Mouse (Mus musculus) embryonic fibroblast, embryonic 13.5 days (primary cell): ENCODE results near the gene Mab21l3.

Experiments
- CTCF ChIP-seq: IDR thresholded peaks from 2 replicates; pipeline ENCODE4 v1.5.1; 2011; ENCODE audit warnings: mild to moderate bottlenecking, control low read depth, low read length, moderate library complexity, borderline replicate concordance; ENCODE audit not compliant: insufficient read depth
- POLR2A ChIP-seq: IDR thresholded peaks from 2 replicates; pipeline ENCODE4 v1.6.1; 2011; ENCODE audit warnings: low read depth, mild to moderate bottlenecking, control low read depth, low read length, moderate library complexity

- TF ChIP-seq CTCF, result no peak
- no peak for TF ChIP-seq POLR2A
Measured at GRCm38 (mm10) chr3:101795387-101796039, 53.2 kb downstream of the Mab21l3 start.
